Mouse (Mus musculus) MEL-GATA-1-ER (cell line): ENCODE results near the gene Cntnap2.

Source experiments
- DNase-seq: peaks from one replicate; pipeline ENCODE4 v3.0.0-alpha.2; 2012; ENCODE audit warnings: low read depth; ENCODE audit errors: extremely low read depth

Gene Cntnap2

DNA sequence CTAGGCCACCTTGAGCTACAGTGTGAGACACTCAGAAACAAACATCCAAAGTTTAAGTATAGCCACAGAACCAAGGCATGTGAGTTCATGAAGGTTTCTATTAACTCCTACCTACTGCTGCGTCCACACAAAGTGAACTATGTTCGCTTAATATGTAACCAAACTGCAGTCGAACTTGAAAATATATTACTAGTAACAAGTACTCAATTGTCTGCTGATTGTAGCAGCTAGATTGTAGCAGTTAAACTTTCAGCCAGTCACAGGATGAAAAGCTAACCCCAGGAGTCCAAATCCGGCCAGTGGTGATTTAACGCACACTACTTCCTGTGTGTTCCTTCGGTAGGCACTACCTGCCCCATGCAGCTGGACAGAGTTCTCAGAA lies 2282.3 kb downstream of the Cntnap2 start:
- DNase-seq: no peak

DNA sequence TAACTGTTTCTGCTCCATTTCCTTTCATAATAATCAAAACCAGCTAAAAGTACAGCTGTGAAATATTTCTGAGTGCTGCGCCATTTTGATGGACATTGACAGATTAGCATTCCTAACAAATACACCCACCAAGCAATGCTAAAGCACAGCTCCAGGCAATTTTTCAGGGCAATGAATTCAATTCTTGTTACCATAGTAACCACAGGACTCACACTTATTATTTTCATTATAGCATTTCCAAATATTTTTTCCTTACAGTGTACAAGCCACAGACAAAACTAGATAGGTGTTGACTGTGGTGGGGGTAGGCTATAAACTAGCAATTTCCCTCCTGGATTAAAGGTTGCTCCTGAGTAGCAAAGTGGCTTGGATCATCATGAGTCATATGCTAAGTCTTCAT lies 2284.1 kb downstream of the Cntnap2 start:
- DNase-seq: no peak

DNA sequence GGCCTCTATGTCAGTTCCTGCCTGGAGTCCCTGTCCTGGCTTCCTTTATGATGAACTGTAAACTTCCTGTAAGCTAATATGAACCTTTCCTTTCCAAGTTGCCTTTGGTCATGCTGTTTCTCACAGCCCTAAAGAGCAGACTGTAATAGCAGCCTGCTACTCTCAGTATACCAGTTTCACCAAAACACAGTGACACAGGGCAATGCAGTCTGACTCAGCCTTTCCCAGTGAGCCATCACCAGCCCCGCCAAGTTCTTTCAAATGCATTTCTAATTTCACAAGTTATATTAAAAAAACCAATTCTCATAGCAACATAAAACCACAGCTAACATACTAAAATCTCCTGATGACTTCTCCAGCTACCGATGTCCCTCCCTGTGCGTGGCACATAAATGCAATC lies 2285.5 kb downstream of the Cntnap2 start:
- no peak for DNase-seq

DNA sequence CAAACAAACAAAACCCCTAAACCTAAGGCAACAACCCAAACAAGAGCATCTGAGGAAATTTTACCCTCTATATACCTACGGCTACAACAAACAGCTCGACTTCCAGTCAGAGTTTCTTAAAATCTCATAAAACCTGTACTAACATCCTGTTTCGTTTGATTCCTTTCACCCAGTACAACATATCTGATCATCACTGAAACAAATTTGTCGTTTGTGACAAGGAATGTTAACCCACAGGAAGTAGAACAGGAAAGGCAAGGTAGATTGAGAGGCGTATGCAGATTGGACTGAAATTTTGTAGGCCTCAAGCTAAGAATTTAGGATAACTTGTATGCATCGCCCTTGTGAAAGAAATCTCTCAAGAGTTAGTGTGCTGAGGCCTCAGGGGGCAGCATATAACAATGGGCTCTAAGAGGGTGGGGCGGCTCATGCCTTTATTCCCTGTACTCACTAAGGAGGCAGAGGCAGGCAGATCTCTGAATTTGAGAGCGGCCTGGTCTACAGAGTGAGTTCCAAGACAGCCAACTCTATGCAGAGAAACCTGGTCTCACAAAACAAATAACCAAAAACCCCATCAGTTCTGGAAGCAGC lies 2291.0 kb downstream of the Cntnap2 start:
- no peak for DNase-seq
